Mouse (Mus musculus) MEL (cell line): ENCODE results near the gene Calhm2. TPM values are rescaled to one million over a fixed set of nuclear protein-coding genes. Genes with fewer than 3 reads are reported as not detected.

Experiments
- DNase-seq: peaks from one replicate; pipeline ENCODE4 v3.0.0; 2011; ENCODE audit warnings: low read depth, low spot score
- H3K27ac ChIP-seq: 2 replicates; pipeline ENCODE4 v1.5.1; 2012; ENCODE audit warnings: low read depth, mild to moderate bottlenecking, control low read depth, low read length, moderate library complexity; ENCODE audit not compliant: control insufficient read depth
- H3K27me3 ChIP-seq, 2 experiments: fragments of 150-350 bp in 1 of 2; sonication (generic) in 1 of 2; 2 replicates each; pipeline ENCODE4 v1.6.1; 2012; ENCODE audit warnings: low read length in 2 of 2, mild to moderate bottlenecking in 2 of 2, improper control_type of control experiment in 1 of 2, moderate library complexity in 1 of 2; ENCODE audit not compliant: insufficient read depth in 2 of 2, control insufficient read depth in 1 of 2
- H3K36me3 ChIP-seq, 2 experiments: 2 replicates each; pipeline ENCODE4 v1.6.1; 2012 to 2014; ENCODE audit warnings: low read length in 2 of 2, improper control_type of control experiment in 1 of 2, inconsistent platforms in 1 of 2, mild to moderate bottlenecking in 1 of 2; ENCODE audit not compliant: insufficient read depth in 2 of 2, control insufficient read depth in 1 of 2
- H3K4me1 ChIP-seq, 2 experiments: fragments of 150-350 bp in 1 of 2; sonication (generic) in 1 of 2; 2 replicates each; pipeline ENCODE4 v1.6.1; 2012; ENCODE audit warnings: low read length in 2 of 2, improper control_type of control experiment in 1 of 2, mild to moderate bottlenecking in 1 of 2; ENCODE audit not compliant: insufficient read depth in 2 of 2, control insufficient read depth in 1 of 2
- H3K4me3 ChIP-seq, 2 experiments: fragments of 150-350 bp in 1 of 2; sonication (generic) in 1 of 2; 2 replicates each; pipeline ENCODE4 v1.5.1; 2012; ENCODE audit warnings: low read depth in 2 of 2, low read length in 2 of 2, mild to moderate bottlenecking in 2 of 2, moderate library complexity in 2 of 2, control low read depth in 1 of 2, improper control_type of control experiment in 1 of 2; ENCODE audit not compliant: control insufficient read depth in 1 of 2, insufficient read depth in 1 of 2
- H3K79me2 ChIP-seq: 2 replicates; pipeline ENCODE4 v1.6.1; 2012; ENCODE audit warnings: mild to moderate bottlenecking, low read length, moderate library complexity; ENCODE audit not compliant: control insufficient read depth, poor library complexity, insufficient read depth
- H3K9ac ChIP-seq: 2 replicates; pipeline ENCODE4 v1.6.1; 2012; ENCODE audit warnings: low read depth, mild to moderate bottlenecking, control low read depth, low read length, moderate library complexity; ENCODE audit not compliant: control insufficient read depth, poor library complexity, severe bottlenecking
- H3K9me3 ChIP-seq: fragments of 150-350 bp; sonication (generic); replicated peaks from 2 replicates; pipeline ENCODE4 v1.6.1; 2012; ENCODE audit warnings: mild to moderate bottlenecking, low read length, improper control_type of control experiment, moderate library complexity; ENCODE audit not compliant: insufficient read depth
- CHD1 ChIP-seq: IDR thresholded peaks from 2 replicates; pipeline ENCODE4 v1.6.1; 2012; ENCODE audit warnings: low read depth, mild to moderate bottlenecking, inconsistent platforms, low read length, improper control_type of control experiment
- CTCF ChIP-seq, 3 experiments: IDR thresholded peaks in 2 of 3; conservative IDR thresholded peaks in 1 of 3; 2 replicates each; pipeline ENCODE4 v1.5.1; 2011 to 2012; ENCODE audit warnings: low read length in 3 of 3, low read depth in 2 of 3, mild to moderate bottlenecking in 2 of 3, improper control_type of control experiment in 1 of 3, inconsistent platforms in 1 of 3, mixed read lengths in 1 of 3, moderate library complexity in 1 of 3; ENCODE audit not compliant: control insufficient read depth in 1 of 3, insufficient read depth in 1 of 3, poor library complexity in 1 of 3, severe bottlenecking in 1 of 3
- E2F4 ChIP-seq: IDR thresholded peaks from 2 replicates; pipeline ENCODE4 v1.6.1; 2011; ENCODE audit warnings: low read depth, low read length, improper control_type of control experiment, borderline replicate concordance
- ELF1 ChIP-seq: IDR thresholded peaks from 2 replicates; pipeline ENCODE4 v1.6.1; 2014; ENCODE audit warnings: low read depth, mild to moderate bottlenecking, inconsistent platforms, low read length, improper control_type of control experiment, moderate library complexity
- ETS1 ChIP-seq: IDR thresholded peaks from 2 replicates; pipeline ENCODE4 v1.6.1; 2012; ENCODE audit warnings: low read depth, mild to moderate bottlenecking, inconsistent platforms, low read length, improper control_type of control experiment, moderate library complexity
- GATA1 ChIP-seq: IDR thresholded peaks from 2 replicates; pipeline ENCODE4 v1.6.1; 2011; ENCODE audit warnings: low read depth, low read length, improper control_type of control experiment
- HCFC1 ChIP-seq: IDR thresholded peaks from 2 replicates; pipeline ENCODE4 v1.6.1; 2012; ENCODE audit warnings: low read depth, mild to moderate bottlenecking, inconsistent platforms, low read length, improper control_type of control experiment, moderate library complexity
- JUND ChIP-seq: IDR thresholded peaks from 2 replicates; pipeline ENCODE4 v1.6.1; 2011; ENCODE audit warnings: low read depth, mild to moderate bottlenecking, improper control_type of control experiment, low read length
- KAT2A ChIP-seq: conservative IDR thresholded peaks from 2 replicates; pipeline ENCODE4 v1.6.1; 2012; ENCODE audit warnings: low read depth, low read length, improper control_type of control experiment, inconsistent platforms
- MAFK ChIP-seq: IDR thresholded peaks from 2 replicates; pipeline ENCODE4 v1.6.1; 2011; ENCODE audit warnings: low read depth, mild to moderate bottlenecking, low read length, improper control_type of control experiment, borderline replicate concordance
- MAX ChIP-seq: IDR thresholded peaks from 2 replicates; pipeline ENCODE4 v1.6.1; 2011; ENCODE audit warnings: low read length, improper control_type of control experiment
- MAZ ChIP-seq: IDR thresholded peaks from 2 replicates; pipeline ENCODE4 v1.6.1; 2012; ENCODE audit warnings: low read depth, mild to moderate bottlenecking, inconsistent platforms, low read length, improper control_type of control experiment
- MYB ChIP-seq: IDR thresholded peaks from 2 replicates; pipeline ENCODE4 v1.6.1; 2011; ENCODE audit warnings: mild to moderate bottlenecking, low read depth, low read length, improper control_type of control experiment
- NELFE ChIP-seq: IDR thresholded peaks from 2 replicates; pipeline ENCODE4 v1.6.1; 2011; ENCODE audit warnings: low read depth, low read length, improper control_type of control experiment
- NRF1 ChIP-seq: IDR thresholded peaks from 2 replicates; pipeline ENCODE4 v1.6.1; 2014; ENCODE audit warnings: low read depth, mild to moderate bottlenecking, inconsistent platforms, low read length, improper control_type of control experiment, moderate library complexity; ENCODE audit not compliant: poor library complexity, insufficient read depth, severe bottlenecking
- RAD21 ChIP-seq: IDR thresholded peaks from 2 replicates; pipeline ENCODE4 v1.6.1; 2011; ENCODE audit warnings: mild to moderate bottlenecking, low read depth, low read length, improper control_type of control experiment
- RCOR1 ChIP-seq: IDR thresholded peaks from 2 replicates; pipeline ENCODE4 v1.6.1; 2012; ENCODE audit warnings: low read depth, mild to moderate bottlenecking, inconsistent platforms, low read length, improper control_type of control experiment
- SIN3A ChIP-seq: IDR thresholded peaks from 2 replicates; pipeline ENCODE4 v1.6.1; 2012; ENCODE audit warnings: low read length, improper control_type of control experiment, inconsistent platforms
- TBP ChIP-seq: IDR thresholded peaks from 2 replicates; pipeline ENCODE4 v1.8.0; 2011; ENCODE audit warnings: low read depth, low read length, improper control_type of control experiment
- TCF12 ChIP-seq: IDR thresholded peaks from 2 replicates; pipeline ENCODE4 v1.6.1; 2014; ENCODE audit warnings: low read depth, mild to moderate bottlenecking, inconsistent platforms, low read length, improper control_type of control experiment, moderate library complexity
- UBTF ChIP-seq: IDR thresholded peaks from 2 replicates; pipeline ENCODE4 v1.6.1; 2012; ENCODE audit warnings: low read depth, mild to moderate bottlenecking, inconsistent platforms, low read length, improper control_type of control experiment, moderate library complexity, borderline replicate concordance; ENCODE audit not compliant: insufficient read depth
- USF1 ChIP-seq: IDR thresholded peaks from 2 replicates; pipeline ENCODE4 v1.6.1; 2014; ENCODE audit warnings: low read depth, mild to moderate bottlenecking, inconsistent platforms, low read length, improper control_type of control experiment, moderate library complexity
- USF2 ChIP-seq, 2 experiments: IDR thresholded peaks; 2 replicates each; pipeline ENCODE4 v1.6.1; 2011 to 2012; ENCODE audit warnings: improper control_type of control experiment in 2 of 2, low read length in 2 of 2, borderline replicate concordance in 1 of 2, inconsistent platforms in 1 of 2, low read depth in 1 of 2, mild to moderate bottlenecking in 1 of 2; ENCODE audit not compliant: insufficient read depth in 1 of 2
- ZC3H11A ChIP-seq: IDR thresholded peaks from 2 replicates; pipeline ENCODE4 v1.6.1; 2012; ENCODE audit warnings: low read depth, mild to moderate bottlenecking, inconsistent platforms, low read length, improper control_type of control experiment
- ZKSCAN1 ChIP-seq: IDR thresholded peaks from 2 replicates; pipeline ENCODE4 v1.6.1; 2012; ENCODE audit warnings: low read depth, mild to moderate bottlenecking, inconsistent platforms, low read length, improper control_type of control experiment, moderate library complexity
- ZNF384 ChIP-seq: IDR thresholded peaks from 2 replicates; pipeline ENCODE4 v1.6.1; 2012; ENCODE audit warnings: low read depth, mild to moderate bottlenecking, inconsistent platforms, low read length, improper control_type of control experiment
- polyA plus RNA-seq, 2 experiments: library from polyadenylated mRNA; stranded (reverse) in 1 of 2; unstranded in 1 of 2; fragments of >175 nt in 1 of 2; fragments of >200 nt in 1 of 2; gene quantifications; 2 replicates each; pipeline versions ENCODE4 v1.2.1 to v1.2.4; 2012; ENCODE audit warnings: low replicate concordance in 2 of 2, low read depth in 1 of 2; ENCODE audit not compliant: insufficient read length in 2 of 2, insufficient read depth in 1 of 2, missing spikeins in 1 of 2
- total RNA-seq: library from RNA; depleted of rRNA; stranded (reverse); fragments of 300-350 nt; gene quantifications from 2 replicates; pipeline ENCODE4 v1.2.3, GENCODE M21; 2012

Gene Calhm2
- total and polyA plus RNA-seq, 3 experiments = 11.1 to 11.2 TPM; not detected in 1

DNA sequence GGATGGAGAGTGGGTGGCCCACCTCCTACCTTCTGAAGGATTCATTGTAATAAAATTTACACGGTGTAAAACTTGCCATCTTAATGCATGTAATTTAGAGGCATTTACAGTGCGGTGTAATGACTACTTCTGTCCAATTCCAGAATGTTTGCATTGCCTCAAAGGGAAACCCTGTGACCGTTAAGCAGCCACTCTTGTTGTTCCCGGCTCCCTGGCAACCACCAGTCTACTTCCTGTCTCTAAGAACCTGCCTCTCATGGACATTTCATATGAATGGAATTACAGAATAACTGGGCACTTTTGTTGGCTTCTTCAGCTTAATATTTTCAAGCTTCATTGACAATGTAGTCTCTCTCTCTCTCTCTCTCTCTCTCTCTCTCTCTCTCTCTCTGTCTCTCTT is 46.6 kb upstream of the Calhm2 start:
- peaks cover 3 to 10% of the 10 kb centered on the region in 2 experiments for H3K27me3 ChIP-seq

DNA sequence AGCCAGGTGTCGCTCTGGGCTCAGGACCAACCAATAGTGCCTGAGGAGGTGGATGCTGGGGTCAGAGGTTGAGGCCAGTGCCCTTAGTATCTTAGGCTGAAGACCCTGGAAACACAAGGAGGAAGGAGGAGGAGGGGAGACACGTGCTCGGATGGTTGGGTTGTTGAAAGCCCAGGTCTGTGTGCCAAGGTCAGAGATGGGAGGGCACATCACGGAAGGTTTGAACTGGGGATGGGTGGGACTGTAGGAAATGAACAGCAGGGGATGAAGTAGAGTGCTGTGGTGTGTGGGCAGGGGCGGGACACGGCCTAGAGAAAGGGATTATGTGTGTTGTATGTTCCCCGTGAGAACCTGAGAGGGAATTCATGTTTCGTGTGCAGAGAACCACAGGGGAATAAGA is 46.1 kb upstream of the Calhm2 start:
- Histone ChIP-seq H3K27me3 (peaks cover 3 to 10% of the 10 kb centered on the region in 2 experiments), H3K9me3 (no peaks in the 10 kb centered on the region)
- TF ChIP-seq MAX (no peak), GATA1 (no peak), ZKSCAN1 (no peak), E2F4 (no peak), KAT2A (no peak), JUND (no peak), RAD21 (no peak), MAFK (no peak), SIN3A (no peak), CTCF (IDR thresholded peaks at IDR 0.05 in 2 of 3, conservative IDR thresholded peaks at IDR 0.05 in 1 of 3; ENCODE audit: control insufficient read depth in 1 of 3, insufficient read depth in 1 of 3, low read depth in 2 of 3, low read length in 3 of 3, poor library complexity in 1 of 3, severe bottlenecking in 1 of 3) (no peak), ZC3H11A (no peak)

More for the DNA sequence above, 46.6 kb upstream of the Calhm2 start:
- no peak for TF ChIP-seq UBTF
- no peak for TF ChIP-seq HCFC1
- Histone ChIP-seq H3K36me3 (no peaks in the 10 kb centered on the region), H3K9ac (no peak overlapping the region), H3K4me1 (no peaks in the 10 kb centered on the region), H3K27ac (no peak overlapping the region), H3K79me2 (no peaks in the 10 kb centered on the region), H3K4me3 (no peak overlapping the region), H3K9me3 (no peaks in the 10 kb centered on the region)
- DNase-seq = no peak

DNA sequence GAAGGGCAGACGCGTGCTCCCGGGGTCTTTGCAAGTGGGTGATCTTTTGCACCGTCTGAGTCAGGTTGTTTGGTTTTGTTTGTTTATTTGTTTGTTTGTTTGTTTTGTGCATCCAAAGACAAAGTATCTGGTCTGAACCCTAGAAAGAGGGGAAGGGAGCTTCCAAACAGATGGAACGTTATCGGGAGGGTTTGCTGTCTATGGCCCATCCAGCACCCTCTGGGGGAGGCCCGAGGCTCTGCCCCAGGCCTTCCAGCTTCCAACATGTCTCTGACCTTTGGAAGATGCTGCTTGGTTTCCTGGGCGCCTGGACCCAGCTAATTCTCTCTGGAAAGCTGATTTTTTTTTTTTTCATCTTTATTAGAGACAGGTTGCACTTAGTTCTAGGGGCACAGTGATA is 41.9 kb upstream of the Calhm2 start:
- H3K79me2 ChIP-seq = no peaks in the 10 kb centered on the region
- H3K27me3 ChIP-seq = peaks cover 3 to 6% of the 10 kb centered on the region in 2 experiments
- no peaks in the 10 kb centered on the region for H3K36me3 ChIP-seq
- H3K27ac ChIP-seq = no peak overlapping the region
- no peak for DNase-seq
- H3K4me1 ChIP-seq = no peaks in the 10 kb centered on the region
- H3K9me3 ChIP-seq = no peaks in the 10 kb centered on the region
- H3K9ac ChIP-seq = no peak overlapping the region
- TF ChIP-seq CTCF (IDR thresholded peaks at IDR 0.05 in 2 of 3, conservative IDR thresholded peaks at IDR 0.05 in 1 of 3; ENCODE audit: control insufficient read depth in 1 of 3, insufficient read depth in 1 of 3, low read depth in 2 of 3, low read length in 3 of 3, poor library complexity in 1 of 3, severe bottlenecking in 1 of 3) (no peak), USF1 (no peak), NRF1 (no peak), TBP (no peak), JUND (no peak), TCF12 (no peak), USF2 (IDR thresholded peaks at IDR 0.05; ENCODE audit: borderline replicate concordance in 1 of 2, insufficient read depth in 1 of 2, low read depth in 1 of 2, low read length in 2 of 2) (no peak), CHD1 (no peak), RCOR1 (no peak), MAZ (no peak), MYB (no peak), ZNF384 (no peak), ETS1 (no peak), ELF1 (no peak), NELFE (no peak), RAD21 (no peak), UBTF (no peak)
- H3K4me3 ChIP-seq = no peak overlapping the region

More for the DNA sequence above, 46.1 kb upstream of the Calhm2 start:
- Histone ChIP-seq H3K4me1 (no peaks in the 10 kb centered on the region), H3K4me3 (no peak overlapping the region), H3K9ac (no peak overlapping the region), H3K79me2 (no peaks in the 10 kb centered on the region), H3K27ac (no peak overlapping the region), H3K36me3 (no peaks in the 10 kb centered on the region)
- no peak for DNase-seq
